Mouse (Mus musculus): ENCODE results near the gene Tgif2lx1.
"Not testable (repeated sequence)": the region's sequence is repeated elsewhere in the genome, so short reads cannot be mapped to it uniquely, and the experiment has no call there.

Gene Tgif2lx1

DNA sequence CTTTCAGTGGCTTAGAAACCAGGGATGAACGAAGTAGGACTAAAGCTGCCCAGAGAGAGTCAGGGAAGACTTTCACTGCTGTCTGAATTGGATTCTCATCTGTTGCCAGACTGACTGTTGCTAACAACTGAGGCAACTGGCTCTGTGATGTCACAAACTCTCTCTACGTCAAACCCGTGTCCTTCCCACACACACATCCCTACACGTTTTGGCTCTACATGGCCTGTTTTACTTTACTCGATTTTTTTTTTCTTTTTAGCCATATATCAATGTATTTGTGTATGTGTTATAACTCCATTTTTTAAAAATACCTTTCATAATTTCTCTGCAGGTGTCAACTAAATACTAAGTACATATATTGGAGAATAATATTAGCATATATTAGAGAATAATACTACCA, at the start of gene Tgif2lx1:
Gene Tgif2lx1, minus strand, starts transcription at position 101 of the 400 bp plus-strand sequence.
- DNase-seq (ENCODE audit: low read depth in 1 of 2, low spot score in 2 of 2) = not testable (repeated sequence)

Data from monocyte, adult 2 months (primary cell).